Mouse (Mus musculus) heart, embryonic 14.5 days (tissue): ENCODE results near the gene Marcks. TPM values are rescaled to one million over a fixed set of nuclear protein-coding genes. Genes with fewer than 3 reads are reported as not detected.

Experiments
- ATAC-seq: fragments of 200-750 bp; cut with Nextera tagmentation; 2 replicates; pipeline ENCODE4 v1.8.0; 2017; ENCODE audit warnings: low read depth, moderate TSS enrichment; ENCODE audit not compliant: insufficient number of reproducible peaks, insufficient read depth, low FRiP score
- H3K27ac ChIP-seq, 2 experiments: fragments of 200-500 bp in 1 of 2; fragments of 300-500 bp in 1 of 2; sonication (generic) in 1 of 2; replicated peaks in 1 of 2; 2 replicates each; pipeline ENCODE4 v1.5.1; 2012 to 2014; ENCODE audit warnings: low read depth in 2 of 2, low read length in 2 of 2, control low read depth in 1 of 2, mild to moderate bottlenecking in 1 of 2, mixed read lengths in 1 of 2; ENCODE audit not compliant: control insufficient read depth in 1 of 2, insufficient read depth in 1 of 2
- H3K27me3 ChIP-seq: fragments of 300-500 bp; sonication (generic); 2 replicates; pipeline ENCODE4 v1.6.1; 2014; ENCODE audit warnings: mild to moderate bottlenecking, low read length, control low read depth; ENCODE audit not compliant: control insufficient read depth, insufficient read depth
- H3K36me3 ChIP-seq: fragments of 300-500 bp; sonication (generic); 2 replicates; pipeline ENCODE4 v1.6.1; 2014; ENCODE audit warnings: mild to moderate bottlenecking, control low read depth, low read length, mixed read lengths; ENCODE audit not compliant: control insufficient read depth, insufficient read depth
- H3K4me1 ChIP-seq, 2 experiments: fragments of 200-500 bp in 1 of 2; fragments of 300-500 bp in 1 of 2; sonication (generic) in 1 of 2; 2 replicates each; pipeline ENCODE4 v1.6.1; 2012 to 2014; ENCODE audit warnings: low read length in 2 of 2, control low read depth in 1 of 2, mixed read lengths in 1 of 2; ENCODE audit not compliant: control insufficient read depth in 2 of 2, insufficient read depth in 2 of 2
- H3K4me2 ChIP-seq: fragments of 300-500 bp; sonication (generic); 2 replicates; pipeline ENCODE4 v1.6.1; 2014; ENCODE audit warnings: mild to moderate bottlenecking, low read length
- H3K4me3 ChIP-seq, 2 experiments: fragments of 200-500 bp in 1 of 2; fragments of 300-500 bp in 1 of 2; sonication (generic) in 1 of 2; 2 replicates each; pipeline ENCODE4 v1.5.1; 2012 to 2014; ENCODE audit warnings: low read length in 2 of 2, mild to moderate bottlenecking in 2 of 2, control low read depth in 1 of 2, low read depth in 1 of 2, moderate library complexity in 1 of 2; ENCODE audit not compliant: control insufficient read depth in 1 of 2, insufficient read depth in 1 of 2
- H3K9ac ChIP-seq: fragments of 300-500 bp; sonication (generic); 2 replicates; pipeline ENCODE4 v1.6.1; 2014; ENCODE audit warnings: mild to moderate bottlenecking, low read length
- H3K9me3 ChIP-seq: fragments of 300-500 bp; sonication (generic); 2 replicates; pipeline ENCODE4 v1.6.1; 2016; ENCODE audit warnings: low read length, control low read depth; ENCODE audit not compliant: control insufficient read depth
- WGBS: fragments of 180-500 bp; shearing (Covaris S2); extraction: QIAGEN DNeasy Blood & Tissue Kit; methylation state at CpG from one replicate; pipeline ENCODE4 v1.1.7; 2014; 5-methylcytosine and 5-hydroxymethylcytosine counted together
- polyA plus RNA-seq: library from polyadenylated mRNA; unstranded; fragments of >200 nt; fragmentation: Nextera tagmentation; extraction: Ambion mirVana; gene quantifications from 2 replicates; pipeline ENCODE4 v1.2.1, GENCODE M21; 2014

Gene Marcks
- polyA plus RNA-seq, 1 experiment from 2014 or later, result 96.5 TPM

DNA sequence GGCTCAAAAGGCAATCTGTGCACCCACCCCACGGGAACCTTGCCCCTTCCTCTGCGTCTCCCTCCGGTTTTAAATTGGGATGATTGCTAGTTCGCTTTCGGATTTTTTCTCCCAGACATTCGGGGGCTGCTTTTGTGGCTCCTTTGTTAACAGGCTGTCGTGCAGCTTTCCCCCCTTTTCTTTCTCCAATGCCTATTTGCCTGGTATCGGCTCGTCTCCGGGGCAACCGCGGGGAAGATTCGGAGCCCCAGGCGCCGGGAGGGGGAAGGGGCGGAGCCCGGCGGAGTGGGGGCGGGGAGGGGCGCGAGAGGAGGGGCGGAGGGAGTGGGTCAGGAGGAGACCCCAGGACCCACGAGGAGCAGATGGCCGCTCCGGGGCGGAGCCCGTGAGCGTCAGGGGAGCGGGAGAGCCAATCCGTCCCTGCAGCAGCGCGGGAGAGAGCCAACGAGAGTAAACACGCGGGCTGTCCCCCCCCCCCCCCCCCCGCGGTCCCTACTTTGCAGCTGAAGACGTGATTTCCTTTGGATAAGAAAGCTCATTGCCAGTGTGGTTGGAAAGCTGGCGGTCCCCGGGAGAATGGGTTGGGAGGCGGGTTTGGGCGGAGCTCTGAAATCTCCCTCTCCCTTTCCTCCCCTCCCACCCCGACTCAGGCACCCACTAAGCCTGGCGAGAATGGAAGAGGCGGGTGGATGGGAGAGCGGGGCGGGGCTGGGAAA is 2.2 kb upstream of the Marcks start:
- peak; percentile 82 for ATAC-seq
- no peaks in the 10 kb centered on the region for H3K9me3 ChIP-seq

DNA sequence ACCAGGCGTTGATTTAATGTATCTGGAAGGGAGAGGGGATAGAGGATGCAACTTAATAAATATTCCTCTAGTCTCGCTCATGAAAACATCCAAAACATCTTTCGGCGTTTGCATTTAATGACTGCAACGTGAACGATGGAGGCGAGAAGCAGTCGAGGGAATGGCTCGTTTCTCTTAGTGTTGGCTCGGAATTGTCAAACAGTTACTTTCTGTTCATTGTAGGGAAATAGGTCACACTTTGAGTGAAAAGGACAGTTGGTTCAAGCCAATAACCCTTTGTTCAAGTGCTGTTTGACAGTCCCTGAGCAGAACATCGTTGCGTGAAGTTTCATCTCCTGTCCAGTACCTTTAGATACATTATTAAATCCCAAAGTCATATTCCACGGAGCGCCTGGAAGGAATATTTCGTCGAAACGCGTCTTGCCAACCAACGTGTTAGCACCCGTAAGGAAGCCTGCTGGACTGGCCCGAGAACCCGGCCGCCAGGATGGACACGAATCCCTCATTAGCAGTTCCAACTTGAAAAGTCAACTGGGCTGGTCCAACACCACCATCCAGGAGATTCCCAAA is 1.5 kb upstream of the Marcks start:
- Histone ChIP-seq H3K36me3 (peaks cover 11% of the 10 kb centered on the region), H3K4me3 (peak overlapping the region; percentile 65 to 76), H3K4me1 (0 out of 4 replicates have a peak, but pooled peaks cover 0 to 6% of the 10 kb centered on the region in 2 experiments), H3K9ac (peak overlapping the region; percentile 97), H3K27ac (peak overlapping the region; percentile 75 to 93), H3K27me3 (no peaks in the 10 kb centered on the region), H3K4me2 (peak overlapping the region; percentile 85), H3K9me3 (no peaks in the 10 kb centered on the region)
- WGBS, result under 1% methylated on average over 24 of the region's 24 CpGs
- ATAC-seq, result no peak

More for the DNA sequence above, 2.2 kb upstream of the Marcks start:
- 1% methylated on average over 34 of the region's 47 CpGs for WGBS
- Histone ChIP-seq H3K4me3 (peak overlapping the region; percentile 65 to 76), H3K4me2 (peak overlapping the region; percentile 85), H3K36me3 (peaks cover 6% of the 10 kb centered on the region), H3K9ac (peak overlapping the region; percentile 97), H3K27me3 (no peaks in the 10 kb centered on the region), H3K4me1 (0 out of 4 replicates have a peak, but pooled peaks cover 0 to 6% of the 10 kb centered on the region in 2 experiments), H3K27ac (peak overlapping the region; percentile 75 to 93)

DNA sequence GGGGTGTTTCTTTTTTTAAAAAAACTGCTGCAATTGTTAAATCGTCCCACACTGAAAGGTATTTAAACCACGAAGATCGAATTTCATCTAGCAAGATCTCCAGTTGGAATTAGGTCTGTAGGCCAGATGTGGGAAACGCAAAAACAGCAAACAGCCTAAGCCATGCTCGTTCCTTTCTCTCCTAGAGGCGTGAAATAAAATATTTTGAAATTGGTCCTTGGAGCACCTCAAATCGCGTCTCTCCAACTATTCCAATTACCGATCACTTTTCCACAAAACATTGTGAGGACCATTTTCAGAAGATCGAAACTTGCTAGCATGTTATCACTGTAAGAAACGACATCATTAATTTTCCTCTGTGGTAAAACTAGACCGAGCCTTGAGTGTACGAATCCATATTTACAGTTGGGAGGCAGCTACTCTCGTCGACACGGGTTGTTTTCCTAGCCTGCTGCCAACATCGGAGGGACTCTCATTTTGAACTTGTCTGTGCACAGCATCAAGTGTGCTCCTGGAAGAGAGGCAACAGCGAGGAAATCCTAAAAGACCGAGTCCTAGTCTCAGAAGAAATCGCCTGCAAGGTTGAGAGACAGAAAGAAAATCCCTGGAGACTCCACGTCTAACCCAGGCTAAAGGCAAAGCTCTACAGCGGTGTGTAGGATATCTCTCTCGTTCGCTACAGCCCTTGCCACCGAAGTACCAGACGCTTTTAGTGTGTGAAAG is 884 bp upstream of the Marcks start:
- H3K4me3 ChIP-seq, result peak overlapping the region; percentile 65 to 76
- peaks cover 17% of the 10 kb centered on the region for H3K36me3 ChIP-seq
- peak overlapping the region; percentile 97 for H3K9ac ChIP-seq
- under 1% methylated on average over 26 of the region's 26 CpGs for WGBS
- H3K27ac ChIP-seq, result peak overlapping the region; percentile 75 to 93
- 0 out of 4 replicates have a peak, but pooled peaks cover 0 to 9% of the 10 kb centered on the region in 2 experiments for H3K4me1 ChIP-seq
- H3K27me3 ChIP-seq, result no peaks in the 10 kb centered on the region
- peak overlapping the region; percentile 85 for H3K4me2 ChIP-seq
- H3K9me3 ChIP-seq, result no peaks in the 10 kb centered on the region
- no peak for ATAC-seq

DNA sequence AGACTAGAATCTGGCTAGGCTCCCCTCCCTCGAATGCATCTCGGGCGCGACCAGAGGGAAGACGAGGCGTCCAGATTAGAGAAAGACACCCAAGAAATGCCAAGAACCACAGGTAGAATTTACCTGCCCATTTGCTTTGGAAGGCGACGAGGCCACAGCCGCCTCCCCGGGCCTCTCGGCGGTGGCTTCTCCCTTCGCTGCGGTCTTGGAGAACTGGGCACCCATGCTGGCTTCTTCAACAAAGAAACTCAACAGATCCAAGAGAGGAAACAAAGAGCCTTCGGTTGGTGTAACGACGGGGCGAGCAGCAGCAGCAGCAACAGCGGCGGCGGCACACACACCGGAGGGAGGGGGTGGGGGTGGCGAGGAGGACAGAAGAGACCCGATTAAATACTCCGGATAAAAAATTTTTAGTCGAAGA is 399 bp downstream of the Marcks start:
- Histone ChIP-seq H3K9ac (peak overlapping the region; percentile 97), H3K4me3 (peak overlapping the region; percentile 65 to 76), H3K4me2 (peak overlapping the region; percentile 85), H3K4me1 (0 out of 4 replicates have a peak, but pooled peaks cover 0 to 9% of the 10 kb centered on the region in 2 experiments), H3K27ac (peak overlapping the region; percentile 93 to 96), H3K27me3 (no peaks in the 10 kb centered on the region), H3K36me3 (peaks cover 29% of the 10 kb centered on the region), H3K9me3 (no peaks in the 10 kb centered on the region)
- no peak for ATAC-seq
- under 1% methylated on average over 26 of the region's 26 CpGs for WGBS

- Histone ChIP-seq H3K9me3 (no peaks in the 10 kb centered on the region), H3K27ac (peak overlapping the region; percentile 93 to 96), H3K4me3 (peak overlapping the region; percentile 65 to 76), H3K4me1 (0 out of 4 replicates have a peak, but pooled peaks cover 0 to 9% of the 10 kb centered on the region in 2 experiments), H3K27me3 (no peaks in the 10 kb centered on the region), H3K9ac (peak overlapping the region; percentile 97), H3K36me3 (peaks cover 34% of the 10 kb centered on the region), H3K4me2 (peak overlapping the region; percentile 85)
- WGBS, result under 1% methylated on average over 24 of the region's 24 CpGs
- no peak for ATAC-seq
Measured at GRCm38 (mm10) chr10:37137531-37138310, 999 bp downstream of the Marcks start.

- ATAC-seq, result peak; percentile 80
- under 1% methylated on average over 32 of the region's 49 CpGs for WGBS
Measured at GRCm38 (mm10) chr10:37136981-37137518, 1.7 kb downstream of the Marcks start.

More at GRCm38 (mm10) chr10:37136981-37137518, 1.7 kb downstream of the Marcks start:
- H3K9me3 ChIP-seq, result no peaks in the 10 kb centered on the region
- H3K4me1 ChIP-seq, result 0 out of 4 replicates have a peak, but pooled peaks cover 0 to 9% of the 10 kb centered on the region in 2 experiments
- H3K27me3 ChIP-seq, result no peaks in the 10 kb centered on the region
- H3K36me3 ChIP-seq, result peaks cover 36% of the 10 kb centered on the region
- peak overlapping the region; percentile 93 to 96 for H3K27ac ChIP-seq
- peak overlapping the region; percentile 65 to 76 for H3K4me3 ChIP-seq
- H3K9ac ChIP-seq, result peak overlapping the region; percentile 97
- H3K4me2 ChIP-seq, result peak overlapping the region; percentile 85
